Mouse (Mus musculus): ENCODE measurements at regions not wholly inside any gene's neighbourhood (a gene's known extent, or its start where the extent isn't known, plus 50 kb on each side); places are given as distances from the start of the nearest gene placed in this dataset.

DNA sequence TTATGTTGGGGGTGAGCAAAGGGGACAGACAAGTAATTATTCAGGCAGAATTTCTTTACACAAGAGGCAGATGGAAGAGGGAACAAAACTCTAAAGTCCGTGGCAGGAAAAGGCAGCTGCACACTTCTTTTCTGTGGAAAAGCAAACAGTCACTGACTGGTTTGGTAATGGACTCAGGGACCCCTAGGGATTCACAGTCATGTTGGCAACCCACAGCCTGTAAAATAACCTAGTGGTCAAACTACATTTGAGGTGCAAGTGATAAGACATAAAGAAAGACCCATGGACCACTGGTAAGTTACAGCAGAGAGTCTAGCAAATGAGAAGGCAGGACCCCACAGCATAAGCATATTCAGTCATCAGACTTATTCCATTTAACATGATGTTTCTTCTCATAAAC lies 526.4 kb upstream of the Cited2 start:
- Histone ChIP-seq H3K27ac (no peak overlapping the region), H3K4me3 (no peak overlapping the region)
- DNase-seq (ENCODE audit: low spot score in 2 of 2) = no peak
- no peak for TF ChIP-seq CTCF (conservative IDR thresholded peaks at IDR 0.05)

DNA sequence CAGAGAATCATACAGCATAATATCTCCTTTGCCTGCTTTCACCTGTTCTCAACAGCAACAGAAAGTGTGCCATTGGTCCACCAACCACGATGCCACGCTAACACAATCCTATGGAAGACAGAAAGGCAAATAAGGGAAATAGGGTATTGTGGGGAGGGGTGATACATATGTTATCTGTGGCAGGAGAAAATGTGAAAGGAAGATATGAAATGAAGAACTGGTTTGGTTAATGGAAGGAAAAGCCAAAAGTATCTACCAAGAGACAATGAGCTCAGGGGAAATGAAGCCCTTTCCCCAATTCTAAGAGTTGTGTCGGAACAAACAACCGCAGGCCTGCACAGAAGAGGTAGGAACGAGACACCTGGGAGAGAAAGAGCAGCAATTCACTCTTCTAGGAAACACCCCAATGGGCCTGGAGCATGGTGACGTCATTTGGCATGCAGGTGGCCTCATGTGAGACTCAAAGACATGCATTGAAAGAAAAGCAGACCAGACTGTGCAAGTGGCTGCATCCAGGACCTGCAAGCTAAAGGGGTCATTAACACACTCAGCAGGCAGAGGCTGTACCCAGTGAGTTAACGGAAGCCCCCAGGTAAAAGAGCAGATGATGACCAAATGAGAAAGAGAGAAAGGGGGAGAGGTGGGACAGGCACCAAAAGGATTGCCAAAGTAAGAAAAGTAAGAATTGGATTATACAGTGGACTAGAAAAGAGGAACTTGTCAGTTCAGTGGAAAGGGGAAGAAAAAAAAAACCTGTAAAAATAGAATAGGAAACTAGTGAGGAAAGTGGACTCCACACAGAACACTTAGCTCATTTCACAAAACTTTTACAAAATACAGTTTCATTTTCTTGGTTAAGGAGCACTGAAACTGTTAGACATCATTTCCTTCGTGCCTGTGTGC lies 522.2 kb upstream of the Cited2 start:
- TF ChIP-seq CTCF (conservative IDR thresholded peaks at IDR 0.05) = no peak
- Histone ChIP-seq H3K27ac (no peak overlapping the region), H3K4me3 (no peak overlapping the region)
- no peak for DNase-seq (ENCODE audit: low spot score in 2 of 2)

DNA sequence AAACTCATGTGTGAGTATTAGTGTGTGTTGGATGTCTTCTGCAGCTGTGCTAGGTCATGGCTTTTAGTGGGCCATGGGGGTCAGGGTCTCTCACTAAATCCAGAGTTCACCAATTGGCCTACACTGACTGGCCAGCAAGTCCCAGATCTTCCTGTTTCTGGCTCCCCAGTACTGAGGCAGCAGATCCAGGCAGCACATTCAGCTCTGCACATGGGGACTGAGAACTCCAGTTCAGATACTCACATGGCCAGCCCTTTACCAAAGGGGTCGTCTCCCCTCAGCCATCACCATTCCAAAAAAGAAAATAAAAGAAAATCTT lies 521.6 kb upstream of the Cited2 start:
- H3K27ac ChIP-seq = no peak overlapping the region
- no peak for TF ChIP-seq CTCF (conservative IDR thresholded peaks at IDR 0.05)
- no peak overlapping the region for H3K4me3 ChIP-seq
- no peak for DNase-seq (ENCODE audit: low spot score in 2 of 2)

DNA sequence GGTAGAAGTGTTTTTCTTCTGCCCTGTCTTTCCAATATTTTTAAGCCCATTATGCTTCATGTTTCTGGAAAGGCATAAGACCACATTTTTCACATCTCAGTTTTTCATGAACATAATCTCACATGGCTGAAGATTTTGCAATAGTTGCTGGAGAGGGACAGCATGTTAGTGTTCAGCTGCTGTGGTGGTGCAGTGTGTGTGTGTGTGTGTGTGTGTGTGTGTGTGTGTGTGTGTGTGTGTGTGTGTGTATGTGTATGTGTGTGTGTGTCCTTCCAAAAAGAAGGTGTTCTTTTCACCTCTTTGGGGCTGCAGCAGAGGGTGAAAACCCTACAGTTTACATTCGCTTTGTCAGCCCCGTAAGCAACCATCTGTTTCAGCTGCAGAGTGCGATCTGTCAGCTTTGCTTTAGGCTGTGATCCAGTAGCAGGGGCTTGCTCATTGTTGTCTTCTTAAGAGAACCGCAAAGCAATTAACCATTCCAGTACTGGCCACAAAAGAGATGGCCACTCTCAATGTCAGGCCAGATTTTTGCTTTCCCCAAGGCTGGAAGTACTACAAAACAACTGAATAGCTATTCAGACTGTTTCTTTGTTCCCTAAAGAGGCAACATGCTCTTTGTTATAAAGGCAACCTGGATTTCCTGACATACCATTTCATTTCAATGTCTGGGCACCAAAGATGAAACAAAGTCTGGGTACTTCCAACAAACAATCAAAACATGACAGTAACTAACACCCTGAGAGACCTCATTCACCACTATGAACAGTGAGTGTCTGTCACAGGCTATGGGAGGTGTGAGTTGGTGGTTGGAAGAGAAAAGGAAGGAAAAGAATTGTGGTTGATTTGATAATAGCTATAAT lies 520.2 kb upstream of the Cited2 start:
- TF ChIP-seq CTCF (conservative IDR thresholded peaks at IDR 0.05) = no peak
- peak overlapping the region; percentile 62; the same call in 1 of the 2 replicates for H3K27ac ChIP-seq
- no peak overlapping the region for H3K4me3 ChIP-seq
- peak; percentile 30 to 33 for DNase-seq (ENCODE audit: low spot score in 2 of 2)

DNA sequence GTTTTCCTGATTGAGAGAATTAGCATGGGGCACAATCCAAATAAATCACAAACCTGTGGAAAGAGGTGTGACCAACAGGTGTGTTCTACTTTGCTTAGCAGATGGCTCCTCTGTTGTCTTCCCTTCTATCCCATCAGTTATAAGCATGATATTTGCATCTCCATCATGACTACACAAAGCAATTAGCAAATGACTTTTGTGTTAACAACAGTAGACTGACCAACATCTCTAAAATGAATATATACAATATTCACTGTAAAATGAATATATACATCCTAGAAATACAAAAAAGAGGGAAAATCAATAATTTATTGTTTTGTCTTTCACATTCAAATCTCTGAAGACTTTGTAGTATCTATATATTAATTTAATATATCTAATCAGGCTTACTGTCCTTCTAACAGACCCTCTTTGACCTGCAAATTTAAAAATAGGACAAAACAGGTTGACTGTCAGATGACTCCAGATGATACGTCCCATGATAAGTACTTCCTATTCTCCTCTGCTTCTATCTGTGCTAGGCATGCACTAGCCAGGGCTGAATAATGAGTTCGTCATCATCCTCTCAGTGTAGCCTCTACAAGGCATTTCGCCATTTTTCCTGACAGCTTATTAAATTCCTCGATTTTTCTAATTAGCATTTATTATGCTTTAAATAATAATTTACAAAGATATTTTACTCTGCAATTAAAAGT lies 519.5 kb upstream of the Cited2 start:
- no peak overlapping the region for H3K4me3 ChIP-seq
- no peak for DNase-seq (ENCODE audit: low spot score in 2 of 2)
- no peak for TF ChIP-seq CTCF (conservative IDR thresholded peaks at IDR 0.05)
- no peak overlapping the region for H3K27ac ChIP-seq

DNA sequence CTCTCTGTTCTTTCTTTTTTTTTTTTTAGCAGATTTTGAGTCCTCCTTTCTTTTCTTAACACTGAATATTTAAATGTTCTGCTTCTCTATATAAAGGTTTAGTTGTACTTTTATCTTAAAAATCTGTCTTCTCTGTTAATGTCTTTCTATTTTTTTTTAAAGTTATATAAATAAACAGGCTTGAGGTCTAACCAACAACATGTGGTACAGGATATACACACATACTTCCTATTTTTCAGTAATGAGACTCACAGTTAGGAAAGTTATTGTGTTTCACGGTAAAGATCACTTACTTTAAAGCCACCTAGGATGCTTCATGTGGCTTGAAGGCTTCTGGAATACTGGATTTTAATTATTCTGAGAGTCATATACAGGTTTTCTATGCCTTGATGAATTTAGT lies 518.9 kb upstream of the Cited2 start:
- DNase-seq (ENCODE audit: low spot score in 2 of 2) = no peak
- TF ChIP-seq CTCF (conservative IDR thresholded peaks at IDR 0.05) = no peak
- Histone ChIP-seq H3K27ac (no peak overlapping the region), H3K4me3 (no peak overlapping the region)

DNA sequence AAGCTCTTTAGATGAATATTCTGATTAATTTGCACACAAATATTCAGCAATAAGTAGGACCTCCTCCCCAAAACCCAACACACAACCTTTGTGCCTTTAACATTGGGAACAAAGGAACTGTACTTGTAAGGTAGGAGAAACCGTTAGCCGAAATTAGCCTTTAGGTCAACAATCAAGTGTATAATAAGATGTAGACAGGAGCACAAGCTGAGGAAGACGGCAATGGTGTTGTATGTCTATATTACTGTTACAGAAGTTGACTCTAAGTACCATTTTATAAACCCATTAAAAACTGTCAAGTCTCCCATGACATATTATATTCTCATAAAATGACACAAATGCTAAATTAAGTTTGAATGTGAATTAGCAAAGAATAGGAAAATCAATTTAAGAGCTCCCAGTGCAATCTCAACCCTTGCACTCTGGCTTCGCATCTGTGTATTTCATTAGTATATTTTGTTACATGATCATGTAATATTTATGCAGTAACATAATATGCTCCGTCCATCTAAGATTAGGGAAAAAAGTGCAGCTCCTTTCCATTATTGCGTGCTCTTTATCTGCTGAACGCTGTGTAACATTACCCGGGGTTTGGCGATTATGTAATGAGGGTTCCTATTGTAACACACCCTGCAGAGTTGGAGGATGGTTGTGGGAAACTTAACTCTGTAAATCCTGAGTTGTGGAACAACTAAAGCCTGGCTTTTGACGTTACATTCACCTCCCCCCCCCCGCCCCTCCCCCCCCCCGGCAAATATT lies 510.3 kb upstream of the Cited2 start:
- TF ChIP-seq CTCF (conservative IDR thresholded peaks at IDR 0.05) = no peak
- peak in 1 of 2 experiments; percentile 35 for DNase-seq (ENCODE audit: low spot score in 2 of 2)
- Histone ChIP-seq H3K4me3 (peak overlapping the region; percentile 20; the same call in 1 of the 2 replicates), H3K27ac (peak overlapping the region; percentile 85)

DNA sequence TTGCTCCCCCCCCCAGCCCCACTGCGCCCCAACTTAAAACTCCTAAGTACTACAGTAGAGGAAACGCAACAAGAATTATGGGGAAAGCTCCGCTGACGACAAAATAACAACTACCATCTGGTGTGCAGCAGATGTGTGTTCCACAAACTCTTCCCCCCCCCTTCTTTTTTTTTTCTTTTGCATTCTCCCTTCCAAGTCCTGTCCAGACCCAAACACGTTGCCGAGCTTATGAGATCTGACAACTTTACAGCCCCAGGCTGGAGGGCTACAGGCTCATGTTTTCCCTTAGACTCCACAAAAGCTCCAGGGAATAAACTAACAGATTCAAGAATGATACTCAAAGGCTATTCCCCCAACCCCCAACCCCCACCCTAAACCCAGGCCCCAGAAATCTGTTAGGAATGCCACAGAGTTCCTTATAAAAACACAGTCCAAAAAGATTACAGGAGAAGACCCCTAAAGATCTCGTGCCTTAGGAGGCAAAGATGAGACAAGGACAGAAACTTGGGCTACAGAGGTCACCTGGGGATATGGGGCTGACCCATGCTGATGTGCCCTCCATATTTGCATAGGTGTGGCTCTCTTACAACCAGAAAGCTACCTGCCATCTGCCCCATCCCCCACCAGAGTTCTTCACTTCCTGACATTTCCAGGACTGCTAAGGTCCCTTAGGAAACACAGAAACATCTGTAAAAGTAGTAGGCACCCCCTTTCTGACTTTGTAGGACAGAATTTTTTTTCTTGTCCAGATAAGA lies 509.5 kb upstream of the Cited2 start:
- Histone ChIP-seq H3K27ac (no peak overlapping the region), H3K4me3 (no peak overlapping the region)
- DNase-seq (ENCODE audit: low spot score in 2 of 2) = peak; percentile 34 to 46
- TF ChIP-seq CTCF (conservative IDR thresholded peaks at IDR 0.05) = no peak

DNA sequence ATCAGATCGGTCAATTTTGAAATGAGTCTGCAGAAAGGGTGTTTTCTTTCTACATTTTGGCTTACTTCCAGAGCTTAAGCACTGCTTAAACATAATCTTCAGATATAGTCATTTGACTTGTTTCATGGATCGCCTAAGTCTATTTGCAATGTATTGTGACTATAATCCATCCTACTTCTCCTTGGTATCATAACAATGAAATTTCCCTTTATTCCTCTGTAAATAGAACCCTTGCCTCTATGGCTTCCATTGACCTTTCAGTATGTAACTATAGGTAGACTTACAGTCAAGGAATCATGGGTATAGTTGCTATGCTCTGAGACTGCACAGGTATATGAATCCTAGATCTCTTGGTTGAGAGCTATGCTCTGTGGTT lies 509.0 kb upstream of the Cited2 start:
- H3K27ac ChIP-seq = no peak overlapping the region
- no peak for DNase-seq (ENCODE audit: low spot score in 2 of 2)
- H3K4me3 ChIP-seq = no peak overlapping the region
- no peak for TF ChIP-seq CTCF (conservative IDR thresholded peaks at IDR 0.05)

DNA sequence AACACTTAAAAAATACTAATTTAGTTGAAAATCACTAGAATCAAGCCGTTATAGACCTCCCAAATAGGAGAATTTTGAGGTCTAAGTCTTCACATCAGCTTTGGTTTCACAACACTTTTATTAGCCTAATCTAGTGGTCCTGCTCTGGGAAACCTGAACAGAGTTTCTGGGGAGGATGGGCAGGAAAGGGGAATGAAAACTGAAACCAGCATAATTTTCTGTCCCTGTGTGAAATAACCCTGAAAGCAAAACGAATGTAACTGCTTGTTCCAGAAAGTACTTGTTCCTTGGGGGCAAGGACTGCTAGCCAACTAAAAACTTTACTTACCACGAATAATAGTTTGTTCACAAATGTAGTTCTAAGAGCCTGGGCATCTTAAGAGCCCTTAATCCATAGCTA lies 508.0 kb upstream of the Cited2 start:
- no peak for TF ChIP-seq CTCF (conservative IDR thresholded peaks at IDR 0.05)
- H3K4me3 ChIP-seq = no peak overlapping the region
- H3K27ac ChIP-seq = no peak overlapping the region
- no peak for DNase-seq (ENCODE audit: low spot score in 2 of 2)

DNA sequence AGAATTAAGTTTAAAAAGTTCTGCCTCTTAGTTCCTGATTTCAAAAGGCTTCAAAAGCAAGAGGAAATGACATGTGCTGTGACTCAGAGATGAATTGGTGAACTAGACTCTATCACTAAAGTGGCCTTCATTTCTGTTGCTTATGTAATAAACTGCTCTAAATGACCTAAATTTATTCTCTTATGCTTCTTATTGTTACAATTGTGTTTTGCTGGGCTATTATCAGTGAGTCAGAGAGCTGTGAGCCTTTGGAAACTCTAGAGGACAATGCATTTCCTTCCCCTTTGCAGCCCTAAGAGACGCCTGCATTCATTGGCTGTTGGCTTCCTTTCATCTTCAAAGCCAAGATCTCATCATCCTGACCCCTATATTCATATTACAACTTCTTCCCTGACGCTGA lies 501.5 kb upstream of the Cited2 start:
- TF ChIP-seq CTCF (conservative IDR thresholded peaks at IDR 0.05) = no peak

DNA sequence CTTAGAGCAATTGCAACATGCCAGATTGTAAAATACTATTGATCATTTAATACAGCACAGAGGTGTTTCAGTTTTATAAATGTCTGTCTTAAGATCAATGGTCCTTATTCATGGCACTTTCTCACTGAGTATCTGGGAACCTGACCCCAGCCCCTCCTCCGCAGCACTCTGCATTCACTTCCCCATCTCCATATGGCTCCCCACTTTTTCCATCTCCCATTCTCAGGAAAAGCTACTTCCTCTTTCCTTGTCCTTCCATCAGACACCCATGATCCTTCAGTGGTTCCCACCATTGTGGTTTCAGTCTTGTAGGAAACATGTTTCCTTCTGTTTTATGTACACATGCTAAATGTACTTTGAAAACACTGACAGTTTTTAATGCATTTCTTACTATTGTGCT lies 497.3 kb upstream of the Cited2 start:
- no peak overlapping the region for H3K4me3 ChIP-seq
- DNase-seq (ENCODE audit: low spot score in 2 of 2) = no peak
- H3K27ac ChIP-seq = no peak overlapping the region
- no peak for TF ChIP-seq CTCF (conservative IDR thresholded peaks at IDR 0.05)

More for the DNA sequence above, 501.5 kb upstream of the Cited2 start:
- Histone ChIP-seq H3K27ac (no peak overlapping the region), H3K4me3 (no peak overlapping the region)
- DNase-seq (ENCODE audit: low spot score in 2 of 2) = no peak

Measured in layer of hippocampus, adult 2 months (tissue).